Mouse (Mus musculus) gastrocnemius, adult 2 months (tissue): ENCODE data around the gene Ip6k1. TPM values are rescaled to one million over a fixed set of nuclear protein-coding genes. Genes with fewer than 3 reads are reported as not detected.
A peak's percentile ranks its signal among the peaks of the same experiment; 100 is the strongest.

Source experiments
- DNase-seq: peaks from one replicate; pipeline ENCODE4 v3.0.0; 2022
- H3K27ac ChIP-seq: fragments of 200-600 bp; 2 replicates; pipeline ENCODE4 v1.8.1; 2022; ENCODE audit warnings: mild to moderate bottlenecking
- H3K4me3 ChIP-seq: fragments of 200-600 bp; 2 replicates; pipeline ENCODE4 v1.8.1; 2022; ENCODE audit warnings: mild to moderate bottlenecking, moderate library complexity
- CTCF ChIP-seq: fragments of 200-600 bp; IDR thresholded peaks from 2 replicates; pipeline ENCODE4 v1.8.1; 2022; ENCODE audit warnings: antibody characterized with exemption, mild to moderate bottlenecking, moderate library complexity
- intact Hi-C: fragments of 180-260 bp; cut with DNase I; formaldehyde crosslinking; loops from one replicate; pipeline ENCODE4 v1.15.1; 2025
- long read RNA-seq, 2 experiments: library from polyadenylated mRNA; stranded (forward); transcript quantifications; one replicate each; pipeline ENCODE4 v2.0.0; 2021
- total RNA-seq, 2 experiments: library from RNA; stranded (reverse); gene quantifications; 2 replicates each; pipeline ENCODE4 v1.2.3; 2021

Gene Ip6k1
- total RNA-seq = 10 to 100 TPM; 26.2 to 30.5 TPM
- long read RNA-seq, experiment 1, full-length matches to known transcripts = 20 of 34 reads
- long read RNA-seq, experiment 1, partial matches to known transcripts = 1 of 34 reads
- long read RNA-seq, experiment 1, other reads (novel, unspliced or antisense) = 13 of 34 reads
- long read RNA-seq, experiment 2, full-length matches to known transcripts = 22 of 42 reads
- long read RNA-seq, experiment 2, partial matches to known transcripts = 4 of 42 reads
- long read RNA-seq, experiment 2, other reads (novel, unspliced or antisense) = 16 of 42 reads

DNA sequence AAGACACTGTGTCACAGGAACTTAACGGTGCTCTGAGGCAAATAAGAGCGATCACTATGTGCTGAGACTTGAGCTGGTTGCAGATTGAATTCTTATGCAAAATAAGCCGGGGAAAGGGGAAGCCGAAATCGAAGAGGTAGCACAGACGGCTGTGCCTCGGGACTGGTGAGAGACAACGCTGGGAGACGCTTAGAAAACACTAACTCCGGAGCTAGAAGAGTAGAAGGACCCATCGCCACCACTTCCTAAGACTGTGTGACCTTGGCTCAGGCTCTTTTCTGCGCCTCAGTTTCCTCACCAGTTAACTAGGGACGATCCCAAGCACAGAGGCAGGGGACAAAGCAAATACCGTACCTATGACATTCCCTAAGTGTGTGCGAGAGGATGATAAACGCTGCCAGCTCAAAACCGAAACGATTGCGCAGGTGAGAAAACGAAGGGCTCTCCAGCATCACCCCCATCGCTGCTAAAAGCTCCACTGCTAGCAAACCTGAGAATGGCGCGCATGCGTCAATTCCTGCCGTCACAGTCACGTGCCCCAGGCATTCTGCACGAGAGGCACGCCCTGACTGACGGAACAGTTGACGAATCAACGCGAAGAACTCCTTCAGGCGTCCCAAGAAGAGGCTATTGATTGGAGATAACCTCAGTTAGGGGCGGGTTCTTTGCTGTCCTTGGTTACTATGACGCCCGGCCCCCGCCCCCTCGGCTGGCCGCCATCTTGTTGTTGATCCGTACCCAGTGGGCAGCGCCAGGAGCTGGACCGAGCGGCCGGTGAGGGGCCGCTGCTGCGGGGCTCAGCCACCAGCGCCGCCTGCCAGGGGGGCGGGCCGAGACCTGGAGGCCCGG is at the start of gene Ip6k1:
Gene Ip6k1 (plus strand): TSS at position 580 of the 849 bp plus-strand sequence.
- H3K27ac ChIP-seq = peak within 1 kb of the TSS; percentile 99
- DNase-seq = peak; percentile 100
- no peak for TF ChIP-seq CTCF
- H3K4me3 ChIP-seq = peak within 1 kb of the TSS; percentile 77
- intact Hi-C loops = loop anchor here (5.0 kb wide), 1 partner anchor 40 kb away; no protein-coding TSS in a partner anchor

DNA sequence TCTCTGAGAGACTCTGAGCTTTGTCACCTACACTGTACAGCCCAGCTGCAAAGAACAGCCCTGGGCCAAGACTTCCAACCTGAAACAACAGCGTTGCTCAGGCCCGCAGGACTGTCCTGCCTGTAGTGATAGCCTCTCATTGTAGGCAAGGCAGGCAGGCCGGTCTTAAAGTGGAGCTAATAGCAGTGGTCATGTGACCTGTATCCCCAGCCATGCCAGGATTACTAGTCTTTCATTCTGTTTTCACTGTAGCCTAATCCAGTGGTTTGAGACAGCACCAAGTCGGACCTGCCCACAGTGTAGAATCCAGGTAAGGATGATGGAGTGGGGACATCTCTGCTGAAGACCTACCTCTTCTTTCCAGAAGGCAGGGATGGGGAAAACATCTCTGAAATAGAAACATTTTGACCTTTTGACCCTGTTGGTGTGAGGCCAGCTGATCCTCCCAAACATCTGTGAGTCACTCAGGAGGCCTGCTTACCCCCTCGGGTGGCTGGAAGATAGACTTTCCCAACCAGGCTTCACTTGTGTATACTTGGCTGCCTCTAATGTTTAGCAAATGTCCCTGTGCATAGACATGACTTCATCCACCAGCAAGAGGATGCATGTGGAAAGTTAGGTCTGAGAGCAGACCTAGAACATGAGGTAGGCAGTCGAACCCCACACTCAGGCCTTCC is 46.5 kb upstream of the Ip6k1 start:
- H3K4me3 ChIP-seq = no peak overlapping the region
- intact Hi-C loops = no loop called here
- no peak for DNase-seq
- no peak overlapping the region for H3K27ac ChIP-seq
- no peak for TF ChIP-seq CTCF

- TF ChIP-seq CTCF = no peak
These were observed 45.2 kb upstream of the Ip6k1 start for GRCm38 (mm10) chr9:107957141-107957540.

GRCm38 (mm10) chr9:107959896-107960295 is 42.4 kb upstream of the Ip6k1 start:
- H3K4me3 ChIP-seq = no peak overlapping the region
- intact Hi-C loops = loop anchor here (5.0 kb wide), 3 partner anchors 42 to 92 kb away; partner anchors contain the start of genes Amigo3 and Ip6k1
- TF ChIP-seq CTCF = no peak

More at GRCm38 (mm10) chr9:107957141-107957540, 45.2 kb upstream of the Ip6k1 start:
- no peak for DNase-seq
- Histone ChIP-seq H3K27ac (no peak overlapping the region), H3K4me3 (no peak overlapping the region)
- intact Hi-C loops = no loop called here

GRCm38 (mm10) chr9:107960928-107961327 is 41.4 kb upstream of the Ip6k1 start:
- intact Hi-C loops = loop anchor here (5.0 kb wide), 3 partner anchors 41 to 91 kb away; partner anchors contain the start of genes Amigo3 and Ip6k1
- TF ChIP-seq CTCF = peak; percentile 26; the same call in 1 of the 2 replicates
- no peak overlapping the region for H3K27ac ChIP-seq
- DNase-seq = no peak
- H3K4me3 ChIP-seq = no peak overlapping the region

More at GRCm38 (mm10) chr9:107959896-107960295, 42.4 kb upstream of the Ip6k1 start:
- no peak overlapping the region for H3K27ac ChIP-seq
- no peak for DNase-seq

- no peak for TF ChIP-seq CTCF
- H3K4me3 ChIP-seq = no peak overlapping the region
- intact Hi-C loops = loop anchor here (5.0 kb wide), 3 partner anchors 41 to 91 kb away; partner anchors contain the start of genes Amigo3 and Ip6k1
- H3K27ac ChIP-seq = no peak overlapping the region
- no peak for DNase-seq
These were observed 40.9 kb upstream of the Ip6k1 start for GRCm38 (mm10) chr9:107961351-107961762.

DNA sequence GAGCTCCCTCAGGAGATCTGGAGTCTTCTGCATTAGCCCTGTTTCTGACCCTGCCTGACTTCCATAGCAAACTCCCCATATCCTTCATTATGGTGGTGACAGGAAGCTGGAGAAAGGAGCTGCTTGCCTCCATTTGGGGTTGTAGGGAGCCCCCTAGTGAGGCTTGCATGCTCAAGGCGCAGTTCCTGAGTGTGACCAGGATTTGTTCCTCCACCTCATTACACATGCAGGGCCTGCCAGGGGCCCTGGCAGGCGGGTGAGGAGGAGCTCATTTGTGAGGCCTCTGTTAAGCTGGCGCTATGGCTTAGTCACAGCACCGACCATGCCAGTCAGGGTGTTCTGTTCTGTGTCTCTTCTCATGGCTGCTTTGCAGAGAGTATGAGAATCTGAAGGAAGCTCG is 40.4 kb upstream of the Ip6k1 start:
- intact Hi-C loops = loop anchor here (5.0 kb wide), 3 partner anchors 40 to 90 kb away; partner anchors contain the start of genes Amigo3 and Ip6k1
- Histone ChIP-seq H3K4me3 (no peak overlapping the region), H3K27ac (no peak overlapping the region)
- no peak for DNase-seq
- peak; percentile 49 for TF ChIP-seq CTCF

- no peak for TF ChIP-seq CTCF
- H3K27ac ChIP-seq = no peak overlapping the region
- intact Hi-C loops = loop anchor here (1.0 to 5.0 kb wide), 5 partner anchors 23 to 102 kb away; partner anchors contain the start of genes Amigo3 and Ip6k1
- H3K4me3 ChIP-seq = no peak overlapping the region
- DNase-seq = no peak
These were observed 39.4 kb upstream of the Ip6k1 start for GRCm38 (mm10) chr9:107962916-107963315.

- 0 out of 2 replicates have a peak overlapping the region, but pooled peaks have one; percentile 38 for H3K27ac ChIP-seq
- peak; percentile 98 for TF ChIP-seq CTCF
- intact Hi-C loops = loop anchor here (1.0 to 5.0 kb wide), 6 partner anchors 23 to 105 kb away; partner anchors contain the start of genes Amigo3 and Ip6k1
- no peak overlapping the region for H3K4me3 ChIP-seq
- peak; percentile 89 for DNase-seq
These were observed 38.6 kb upstream of the Ip6k1 start for GRCm38 (mm10) chr9:107963700-107964099.

GRCm38 (mm10) chr9:107964681-107965080 is 37.6 kb upstream of the Ip6k1 start:
- no peak overlapping the region for H3K4me3 ChIP-seq
- no peak for TF ChIP-seq CTCF
- H3K27ac ChIP-seq = no peak overlapping the region
- DNase-seq = no peak
- intact Hi-C loops = loop anchor here (1.0 to 5.0 kb wide), 4 partner anchors 38 to 104 kb away; partner anchors contain the start of genes Amigo3 and Ip6k1

- DNase-seq = no peak
- Histone ChIP-seq H3K27ac (peak overlapping the region; percentile 43), H3K4me3 (no peak overlapping the region)
- no peak for TF ChIP-seq CTCF
- intact Hi-C loops = no loop called here
These were observed 35.6 kb upstream of the Ip6k1 start for GRCm38 (mm10) chr9:107966676-107967075.

GRCm38 (mm10) chr9:107967437-107967836 is 34.9 kb upstream of the Ip6k1 start:
- TF ChIP-seq CTCF = no peak
- Histone ChIP-seq H3K4me3 (no peak overlapping the region), H3K27ac (no peak overlapping the region)
- intact Hi-C loops = no loop called here
- DNase-seq = no peak
